Mouse (Mus musculus): ENCODE measurements around the gene Lrrc3c.

The Lrrc3c gene

DNA sequence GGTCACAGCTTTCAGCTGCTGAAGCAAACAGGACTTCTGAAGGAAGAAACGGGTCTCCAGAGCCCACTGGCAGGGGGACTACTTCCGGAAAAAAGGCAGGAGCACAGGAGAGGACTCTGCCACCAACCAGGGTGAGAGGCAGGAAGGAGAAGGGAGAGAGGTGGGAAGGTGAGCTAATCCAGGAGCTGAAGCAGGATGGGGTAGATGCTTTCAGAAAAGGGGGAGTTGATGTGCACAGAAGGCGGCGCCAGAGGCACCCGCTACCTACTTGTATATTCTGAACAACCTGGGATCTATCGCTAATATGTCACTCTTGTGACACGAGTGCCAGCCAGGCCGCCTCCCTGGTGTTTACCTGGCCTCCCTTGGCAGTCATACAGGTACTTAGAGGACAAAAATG, at the start of gene Lrrc3c:
Gene Lrrc3c, plus strand, starts transcription at position 301 of the 400 bp plus-strand sequence.
- no peak for DNase-seq (ENCODE audit: low read depth)

DNA sequence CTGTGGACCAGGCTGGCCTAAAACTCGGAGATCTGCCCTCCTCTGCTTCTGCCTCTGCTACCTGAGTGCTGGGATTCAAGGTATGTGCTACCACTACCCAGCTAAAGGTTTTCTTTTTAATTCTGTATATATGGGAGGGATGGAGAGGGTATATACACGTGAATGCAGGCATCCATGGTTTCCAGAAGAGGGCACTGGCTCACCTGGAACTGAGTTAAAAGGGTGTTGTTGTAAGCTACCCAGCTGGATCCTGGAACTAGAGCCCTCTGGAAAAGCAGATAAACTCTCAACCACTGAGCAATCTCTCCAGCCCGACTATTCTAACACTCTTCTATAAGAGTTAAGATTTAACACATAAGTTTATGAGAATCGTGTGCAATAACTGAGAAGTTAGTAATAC, 48.7 kb upstream of the Lrrc3c start:
- no peak for DNase-seq (ENCODE audit: low read depth)

DNA sequence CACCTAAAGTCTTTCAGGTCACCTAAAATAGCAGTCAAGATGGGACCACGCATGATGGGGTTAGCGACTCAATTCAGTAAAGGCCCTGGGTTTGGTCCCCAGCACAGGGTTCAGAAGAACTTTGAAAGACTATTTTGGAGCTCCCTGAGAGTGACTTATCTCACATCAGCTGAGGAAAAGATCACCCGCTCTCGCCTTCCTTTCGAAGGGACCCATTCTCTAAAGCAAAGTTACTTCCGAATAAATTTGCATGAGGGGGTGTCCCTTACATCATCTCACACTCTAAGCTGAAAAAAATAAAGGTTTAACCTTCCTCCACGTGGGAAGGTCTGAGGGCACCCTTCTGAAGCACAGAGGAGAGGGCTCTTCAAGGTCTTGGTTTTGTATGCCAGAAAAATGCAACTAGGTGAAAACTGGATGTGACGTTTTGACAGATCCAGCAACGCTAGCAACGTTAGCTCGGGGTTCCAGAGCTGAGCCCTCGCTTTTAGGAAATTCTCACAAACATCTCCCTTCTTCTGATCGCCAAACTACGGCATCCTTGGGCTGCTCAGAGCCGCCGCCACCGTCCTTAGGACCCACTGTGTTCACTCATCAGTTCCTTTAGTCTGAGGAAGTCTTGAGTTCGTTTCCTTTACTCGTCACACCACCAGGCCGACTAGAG, 47.6 kb upstream of the Lrrc3c start:
- no peak for DNase-seq (ENCODE audit: low read depth)

DNA sequence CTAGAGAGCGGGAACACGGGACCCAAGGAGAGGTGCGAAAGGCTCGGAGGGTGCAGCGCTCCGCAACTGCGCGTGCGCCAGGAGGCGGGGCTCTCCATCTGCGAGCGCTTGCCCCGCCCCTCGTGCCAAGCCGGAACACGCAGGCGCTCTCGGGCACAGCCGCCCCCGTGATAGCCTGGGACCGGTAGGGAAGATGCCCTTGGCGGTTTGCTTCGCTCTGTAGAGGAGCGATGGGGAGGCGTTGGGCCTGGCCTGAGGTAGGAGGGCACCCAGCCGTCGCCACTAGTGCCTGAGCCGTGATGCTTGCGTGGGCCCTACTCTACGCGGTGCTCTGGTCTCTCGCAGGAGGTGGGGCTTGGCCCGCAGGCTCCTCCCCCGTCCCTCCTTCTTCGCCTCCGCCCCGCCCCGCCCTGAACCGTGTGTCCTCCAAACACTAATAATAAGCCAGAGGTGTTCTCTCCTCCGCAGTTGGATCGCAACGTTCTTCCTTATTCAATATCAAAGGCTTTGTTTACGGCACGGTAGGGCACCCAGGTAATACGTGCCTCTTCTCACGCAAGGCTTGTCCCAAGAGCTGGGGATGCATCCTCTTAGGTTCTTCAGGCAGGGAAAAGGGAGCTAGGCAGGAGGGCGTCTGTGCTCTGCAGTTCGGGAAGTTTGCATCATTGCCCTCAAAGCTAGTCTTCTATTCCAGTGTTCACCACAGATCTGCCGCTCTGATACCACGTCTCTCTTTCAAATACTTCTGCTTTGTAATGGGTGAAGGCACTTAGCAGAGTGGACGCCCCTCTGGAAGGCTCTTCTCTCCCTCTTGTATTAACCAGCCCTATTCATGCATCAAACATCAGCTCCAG, 46.9 kb upstream of the Lrrc3c start, which contains the start of gene Zpbp2:
Gene Zpbp2, plus strand, starts transcription at position 123 of the 854 bp plus-strand sequence.
- peak; percentile 76 for DNase-seq (ENCODE audit: low read depth)

DNA sequence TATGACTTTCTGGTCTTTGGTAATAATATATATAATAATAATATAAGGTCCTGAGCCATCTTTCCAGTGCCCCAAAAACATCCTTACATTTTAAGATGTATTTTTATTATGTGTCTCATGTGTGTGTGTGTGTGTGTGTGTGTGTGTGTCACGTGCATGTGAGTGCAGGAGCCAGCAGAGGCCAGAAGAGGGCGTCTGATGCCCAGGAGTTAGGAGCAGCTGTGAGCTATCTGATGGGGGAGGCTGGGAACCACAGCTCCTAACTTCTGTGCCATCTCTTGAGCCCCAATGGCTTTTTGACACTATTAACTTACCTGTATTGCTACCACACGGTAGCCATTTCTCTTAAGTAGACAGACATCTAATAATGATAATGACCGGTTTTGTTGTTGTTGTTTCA, 44.1 kb upstream of the Lrrc3c start:
- DNase-seq (ENCODE audit: low read depth) = no peak

DNA sequence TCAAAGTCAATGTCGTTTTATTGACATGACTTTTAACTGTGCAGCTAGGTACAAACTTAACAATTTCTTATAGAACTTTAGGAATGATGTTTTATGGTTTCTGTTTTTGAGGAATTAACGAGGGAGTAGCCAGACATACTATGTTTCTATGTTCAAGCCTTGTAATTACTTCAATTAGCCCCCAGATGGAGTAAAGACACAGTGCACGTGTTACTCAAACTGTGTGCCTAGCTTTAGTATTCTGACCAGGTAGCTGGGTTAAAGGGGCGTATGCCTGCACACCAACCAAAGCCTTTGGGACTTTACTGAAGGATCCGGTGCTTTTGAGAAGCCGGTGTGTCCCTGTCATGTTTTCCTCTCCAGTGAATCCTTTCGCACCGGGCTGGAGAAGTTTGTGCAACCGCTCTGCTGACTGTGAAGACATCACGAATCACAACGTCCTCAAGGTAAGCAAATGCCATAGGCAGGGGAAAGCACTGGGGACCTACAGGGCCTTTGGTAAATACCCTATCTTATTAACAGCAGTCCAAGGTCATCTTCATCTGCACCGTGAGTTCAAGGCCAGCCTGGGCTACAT, 42.9 kb upstream of the Lrrc3c start:
- no peak for DNase-seq (ENCODE audit: low read depth)

DNA sequence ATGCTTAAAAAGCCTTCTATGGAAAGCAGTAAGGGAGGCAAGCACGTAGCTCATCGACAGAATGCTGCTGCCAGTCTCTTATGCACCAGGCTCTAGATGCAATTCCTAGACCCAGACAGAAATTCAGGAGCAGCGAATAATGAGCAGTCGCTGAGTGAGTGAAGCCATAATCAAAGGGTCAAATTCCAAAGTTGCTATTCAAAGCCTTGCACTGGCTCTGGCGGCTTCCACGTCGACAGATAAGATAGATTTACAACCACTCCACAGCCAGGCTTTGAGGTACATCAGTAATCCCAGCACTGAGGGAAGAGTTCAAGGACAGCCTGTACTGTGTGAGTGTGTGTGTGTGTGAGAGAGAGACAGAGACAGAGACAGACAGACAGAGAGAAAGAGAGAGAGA, 37.1 kb upstream of the Lrrc3c start:
- DNase-seq (ENCODE audit: low read depth) = no peak

DNA sequence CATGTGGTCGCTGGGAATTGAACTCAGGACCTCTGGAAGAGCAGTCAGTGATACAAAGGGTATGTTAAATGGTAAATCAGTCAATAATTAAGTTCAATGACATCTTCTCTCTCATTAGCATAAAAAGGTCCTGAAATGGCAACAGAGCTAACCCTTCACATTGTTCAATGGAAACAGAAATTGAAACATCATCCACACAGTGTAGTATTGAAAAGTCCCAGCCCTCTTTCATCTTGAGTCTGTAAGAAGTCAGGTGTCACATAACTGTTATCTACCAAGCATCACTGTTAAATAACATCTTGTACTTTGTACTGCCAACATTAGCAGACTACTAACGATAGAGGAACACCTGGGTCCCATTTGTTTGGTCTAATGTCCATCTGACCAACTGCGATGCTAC, 35.1 kb upstream of the Lrrc3c start:
- no peak for DNase-seq (ENCODE audit: low read depth)

DNA sequence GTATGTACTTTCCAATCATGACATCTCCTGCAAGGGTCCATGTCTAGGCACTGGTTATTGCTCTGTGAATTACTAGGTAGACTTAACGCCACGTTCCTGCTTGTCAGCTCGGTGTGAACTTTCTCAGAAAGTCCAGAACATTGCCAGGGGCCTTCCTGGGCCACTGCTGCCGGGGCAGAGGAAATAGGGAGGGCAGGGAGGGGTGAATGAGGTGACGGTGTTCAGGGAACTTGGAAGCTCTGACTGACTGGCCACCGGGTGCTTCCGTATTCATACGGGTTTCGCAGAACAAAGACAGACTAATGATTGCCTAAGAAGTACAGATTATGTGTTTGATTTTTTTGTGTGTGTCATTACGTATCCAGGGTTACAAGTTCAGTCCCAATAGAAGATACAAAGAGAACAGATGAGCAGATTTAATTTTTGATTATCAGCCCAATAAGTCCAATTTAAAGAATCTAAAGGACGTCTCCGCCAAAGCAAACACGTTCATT, 34.1 kb upstream of the Lrrc3c start:
- no peak for DNase-seq (ENCODE audit: low read depth)

DNA sequence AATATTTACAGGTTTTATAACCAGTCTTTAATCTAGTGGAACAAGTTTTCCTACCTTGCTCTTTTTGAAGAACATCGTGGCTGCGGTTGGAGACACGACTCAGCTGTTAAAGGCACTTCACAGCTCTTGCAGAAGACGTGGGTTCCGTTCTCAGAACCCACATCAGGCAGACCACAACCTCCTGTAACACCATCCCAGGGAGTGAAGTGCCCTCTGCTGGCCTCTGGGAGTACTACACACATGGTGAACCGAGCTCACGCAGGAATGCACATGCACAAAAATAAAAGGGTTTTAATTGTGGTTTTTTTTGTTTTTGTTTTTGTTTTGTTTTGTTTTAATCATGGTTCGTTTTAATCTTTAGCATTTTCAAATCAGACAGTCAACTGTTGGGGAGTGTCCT, 29.8 kb upstream of the Lrrc3c start:
- no peak for DNase-seq (ENCODE audit: low read depth)

DNA sequence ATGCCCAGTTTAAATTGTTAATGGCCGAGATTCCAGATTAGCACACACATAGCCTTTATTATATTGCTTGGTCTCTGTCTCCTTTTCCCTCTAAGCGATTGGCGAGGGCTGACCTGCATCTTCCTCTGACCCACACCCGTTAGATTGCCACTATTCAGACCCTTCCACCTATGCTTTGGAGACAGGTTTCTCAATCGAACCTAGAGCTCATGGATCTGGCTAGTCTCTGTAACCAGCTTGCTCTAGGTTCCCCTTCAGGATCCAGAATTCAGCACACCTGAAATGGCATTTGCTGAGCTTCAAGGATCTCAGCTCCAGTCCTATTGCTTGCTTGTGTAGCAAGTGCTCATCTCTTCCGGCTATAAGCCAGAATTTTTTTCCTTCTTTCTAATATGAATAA, 28.6 kb upstream of the Lrrc3c start:
- DNase-seq (ENCODE audit: low read depth) = no peak

DNA sequence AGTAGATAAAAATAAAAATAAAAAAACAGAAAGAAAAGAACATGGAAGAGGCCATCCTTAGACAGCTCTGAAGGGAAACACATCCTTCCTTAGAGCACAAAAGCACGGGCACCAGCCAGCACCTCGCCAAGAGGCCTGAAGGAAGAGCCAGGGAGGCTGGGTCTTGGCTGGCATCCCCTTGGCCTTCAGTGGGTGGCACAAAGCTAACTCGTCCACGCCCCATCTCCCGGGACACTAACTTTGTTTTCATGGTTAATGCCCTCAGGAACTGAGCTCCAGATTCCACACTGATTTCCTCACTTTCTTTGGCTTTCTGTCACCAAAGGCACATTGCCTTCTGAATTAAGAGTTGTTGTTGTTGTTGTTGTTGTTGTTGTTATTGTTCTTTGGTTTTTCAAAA, 20.3 kb upstream of the Lrrc3c start:
- no peak for DNase-seq (ENCODE audit: low read depth)

DNA sequence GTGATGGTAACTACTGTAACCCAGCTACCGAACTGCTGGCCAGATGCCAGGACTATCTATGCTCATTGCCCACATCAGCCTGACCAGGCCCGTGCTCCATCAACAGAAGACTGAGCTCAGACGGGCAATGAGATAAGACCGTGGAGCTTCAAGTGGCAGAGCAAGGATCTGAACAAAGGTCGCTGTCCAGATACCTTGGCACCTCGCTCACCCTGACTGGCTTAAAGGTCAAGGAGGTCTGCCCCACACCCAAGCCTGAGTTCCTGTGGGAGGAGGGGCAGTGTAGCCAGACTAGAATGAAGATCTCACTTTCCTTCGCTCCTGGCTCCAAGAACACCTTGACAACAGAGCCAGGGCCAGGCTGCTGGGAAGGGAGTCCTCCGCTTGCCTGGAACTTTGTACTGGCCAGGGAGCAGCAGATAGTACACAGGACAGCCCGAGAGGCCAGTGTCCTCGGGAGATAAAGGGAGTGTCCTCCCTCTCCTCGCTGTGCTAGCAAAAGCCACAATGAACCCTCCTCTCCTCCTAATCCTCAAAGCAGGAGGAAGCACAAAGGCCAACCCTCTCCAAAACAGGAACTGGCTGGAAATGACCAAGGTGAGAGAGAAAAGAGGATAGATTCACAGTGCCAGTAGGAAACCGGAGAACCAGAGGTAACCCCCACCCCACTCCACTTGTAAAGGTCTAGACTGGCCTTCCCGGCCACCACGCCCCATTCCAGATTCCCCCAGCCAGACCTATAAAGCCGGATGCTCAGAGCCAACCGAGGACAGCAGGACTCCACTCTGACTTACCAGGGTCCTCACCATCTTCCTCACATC, 17.6 kb upstream of the Lrrc3c start:
- DNase-seq (ENCODE audit: low read depth) = no peak

DNA sequence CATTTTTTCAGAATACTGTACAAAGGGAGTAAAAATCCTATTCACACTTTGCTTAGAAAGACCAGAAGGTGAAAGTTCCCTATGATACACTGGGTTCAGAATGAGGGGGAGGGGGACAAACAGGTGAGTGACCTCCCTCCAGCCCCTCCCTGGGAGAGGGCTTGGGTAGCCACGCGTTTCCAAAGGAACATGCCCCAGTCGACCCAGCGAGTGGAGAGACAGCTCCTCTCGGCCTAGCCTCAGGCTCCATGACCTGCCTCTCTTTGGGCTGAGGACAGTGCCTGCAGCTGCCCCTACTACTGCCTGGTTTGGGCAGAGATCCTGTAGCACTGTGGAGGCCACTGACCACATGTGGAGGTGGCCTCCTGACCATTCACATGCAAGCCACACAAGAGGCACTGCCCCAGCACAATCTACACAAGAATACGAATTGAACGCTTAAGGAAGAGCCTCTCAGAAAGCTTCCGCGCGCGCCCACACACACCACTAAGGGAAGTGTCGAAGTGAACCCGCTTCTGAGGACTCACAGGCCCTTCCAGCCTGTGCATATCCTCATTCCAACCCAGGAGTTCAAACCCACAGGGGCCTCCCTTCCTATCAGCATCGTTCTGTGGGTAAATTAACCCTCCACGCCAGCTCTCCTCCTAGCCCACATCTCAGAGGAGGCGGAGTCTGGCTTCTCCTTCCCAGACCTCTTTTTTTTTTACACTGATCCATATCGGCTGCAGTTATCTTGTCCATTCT, 16.6 kb upstream of the Lrrc3c start:
- DNase-seq (ENCODE audit: low read depth) = no peak

DNA sequence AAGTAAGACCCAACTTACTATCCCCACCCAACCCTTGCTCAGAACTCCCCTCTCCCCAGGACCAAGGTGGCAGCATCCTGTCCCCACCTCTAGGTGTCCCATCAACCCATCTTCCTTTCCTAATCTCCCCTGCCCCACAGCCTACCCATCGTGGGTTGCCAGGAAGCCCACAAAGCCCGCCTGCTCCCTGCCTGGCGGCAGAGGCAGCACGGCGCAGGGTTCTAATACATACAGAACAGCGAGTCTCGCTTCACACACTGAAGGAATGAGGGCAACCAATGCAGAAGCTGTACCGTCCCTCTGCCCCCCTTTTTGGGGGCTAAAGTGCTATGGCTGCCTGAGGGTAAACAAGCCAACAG, 16.1 kb upstream of the Lrrc3c start:
- DNase-seq (ENCODE audit: low read depth) = no peak

DNA sequence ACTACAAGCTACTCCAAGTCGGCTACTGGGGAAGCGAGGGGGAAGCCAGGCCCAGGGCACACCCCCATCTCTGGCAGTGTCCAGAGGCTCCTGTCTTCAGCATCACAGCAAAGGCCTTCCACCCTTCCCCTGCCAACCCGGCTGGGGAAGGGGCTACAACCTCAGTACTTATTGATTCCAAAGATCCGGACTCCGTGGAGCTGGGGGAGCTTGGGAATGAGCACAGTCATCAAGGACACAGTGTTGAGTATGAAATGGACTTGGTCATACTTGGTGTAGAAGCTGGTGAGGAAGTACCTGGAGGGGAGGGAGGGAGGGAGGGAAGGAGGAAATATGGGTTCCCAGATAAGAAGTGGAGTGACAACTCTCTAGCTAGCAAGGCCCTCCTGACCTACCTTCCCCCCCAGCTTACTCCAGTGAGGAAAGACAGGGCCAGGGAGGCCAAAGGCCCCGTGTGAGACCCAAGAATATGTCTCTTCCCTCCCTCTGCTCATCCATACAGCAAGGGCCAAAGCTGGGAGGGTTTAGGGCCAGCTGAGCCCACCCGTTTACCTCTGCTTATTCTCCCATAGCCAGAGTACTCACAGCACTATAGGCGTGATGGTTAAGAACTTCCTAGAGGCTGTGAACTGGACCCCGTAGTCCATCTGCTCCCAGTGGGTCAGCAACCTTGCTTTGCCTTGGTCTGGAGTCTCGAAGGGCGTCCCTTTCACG, 15.4 kb upstream of the Lrrc3c start:
- DNase-seq (ENCODE audit: low read depth) = no peak

DNA sequence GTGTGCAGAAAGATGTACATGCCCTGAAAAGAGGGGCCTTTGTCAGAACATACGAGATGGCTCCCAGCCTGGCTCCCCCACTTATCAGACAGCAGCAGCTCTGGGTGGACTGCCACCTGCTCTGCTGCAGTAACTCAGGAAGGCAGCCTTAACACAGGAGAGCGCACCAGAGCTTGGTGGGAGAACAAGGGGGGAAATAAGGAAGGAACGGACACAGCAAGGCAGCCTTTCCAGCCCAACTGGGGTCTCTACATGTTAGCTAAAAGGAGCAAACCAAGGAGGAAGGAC, 14.9 kb upstream of the Lrrc3c start:
- DNase-seq (ENCODE audit: low read depth) = no peak

DNA sequence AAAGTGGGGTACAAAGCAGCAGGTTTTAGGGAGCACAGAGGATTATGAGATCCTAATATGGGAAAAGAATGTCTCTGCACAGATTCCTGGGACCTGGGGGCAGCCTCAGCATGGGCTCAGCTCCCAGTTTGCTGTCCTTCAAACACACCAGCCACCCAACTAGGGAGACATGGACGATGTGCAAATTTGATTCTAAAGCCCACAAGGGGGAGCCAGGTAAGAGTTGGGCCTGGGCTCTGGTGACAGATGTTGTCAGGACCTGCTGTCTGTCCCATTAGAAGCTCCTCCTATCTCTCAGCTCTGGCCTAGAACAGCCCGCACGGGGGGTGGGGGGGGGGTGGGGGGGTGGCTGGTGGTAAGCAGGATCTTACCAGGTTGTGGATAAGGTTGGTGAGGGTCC, 14.5 kb upstream of the Lrrc3c start:
- no peak for DNase-seq (ENCODE audit: low read depth)

DNA sequence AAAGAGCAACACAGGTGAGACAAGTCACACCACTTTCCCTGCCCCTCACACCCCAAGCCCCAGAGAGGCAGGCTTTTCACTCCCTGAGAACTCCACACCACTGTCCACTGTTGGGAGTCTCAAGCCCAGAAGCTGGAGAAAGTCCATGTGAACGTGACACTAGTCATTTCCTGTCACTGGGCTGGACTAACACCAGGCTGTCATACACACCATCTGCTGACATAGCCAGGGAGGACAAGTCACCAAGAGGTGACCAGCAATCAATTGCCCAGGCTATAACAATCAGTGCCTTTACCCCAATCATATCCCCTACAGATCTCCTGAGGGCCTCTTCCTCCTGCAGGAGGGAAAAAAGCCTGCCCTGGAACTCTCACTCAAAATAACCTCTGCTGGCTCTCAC, 13.9 kb upstream of the Lrrc3c start:
- no peak for DNase-seq (ENCODE audit: low read depth)

DNA sequence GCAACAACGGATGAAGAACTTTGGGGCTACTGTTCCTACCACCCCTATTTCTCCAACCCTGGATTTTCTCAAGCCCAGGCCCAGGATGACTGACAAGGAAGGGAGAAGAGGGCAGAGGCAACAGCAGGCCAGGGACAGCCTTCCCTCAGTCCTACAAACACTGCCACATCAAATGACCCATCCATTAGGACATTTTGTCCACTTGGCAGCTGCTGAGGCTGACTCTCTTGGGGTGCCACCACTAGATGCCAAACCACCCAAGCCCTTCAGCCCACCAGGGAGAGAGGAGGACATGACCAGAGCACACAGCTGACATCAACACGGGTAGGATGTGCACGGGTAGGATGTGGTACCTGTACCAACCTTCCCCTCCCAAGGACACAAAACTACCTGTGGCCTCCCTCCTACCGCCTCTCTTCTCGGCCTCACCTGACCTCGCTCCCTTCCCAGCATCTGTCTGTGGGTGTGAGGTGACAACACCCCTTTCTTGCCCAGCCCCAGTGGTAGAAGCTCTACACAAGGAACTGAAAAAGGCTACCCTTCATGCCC, 13.4 kb upstream of the Lrrc3c start:
- DNase-seq (ENCODE audit: low read depth) = no peak

Measured in c-Kit-positive CD71-negative TER-119-negative erythroid progenitor cells, embryonic 14.5 days (primary cell).